Mouse (Mus musculus): Measurements from ENCODE around the gene Lhpp. TPM values are rescaled to one million over a fixed set of nuclear protein-coding genes. Genes with fewer than 3 reads are reported as not detected.

The Lhpp gene
- total RNA-seq, 2 experiments from 2014 or later = 16.5 to 18.3 TPM

DNA sequence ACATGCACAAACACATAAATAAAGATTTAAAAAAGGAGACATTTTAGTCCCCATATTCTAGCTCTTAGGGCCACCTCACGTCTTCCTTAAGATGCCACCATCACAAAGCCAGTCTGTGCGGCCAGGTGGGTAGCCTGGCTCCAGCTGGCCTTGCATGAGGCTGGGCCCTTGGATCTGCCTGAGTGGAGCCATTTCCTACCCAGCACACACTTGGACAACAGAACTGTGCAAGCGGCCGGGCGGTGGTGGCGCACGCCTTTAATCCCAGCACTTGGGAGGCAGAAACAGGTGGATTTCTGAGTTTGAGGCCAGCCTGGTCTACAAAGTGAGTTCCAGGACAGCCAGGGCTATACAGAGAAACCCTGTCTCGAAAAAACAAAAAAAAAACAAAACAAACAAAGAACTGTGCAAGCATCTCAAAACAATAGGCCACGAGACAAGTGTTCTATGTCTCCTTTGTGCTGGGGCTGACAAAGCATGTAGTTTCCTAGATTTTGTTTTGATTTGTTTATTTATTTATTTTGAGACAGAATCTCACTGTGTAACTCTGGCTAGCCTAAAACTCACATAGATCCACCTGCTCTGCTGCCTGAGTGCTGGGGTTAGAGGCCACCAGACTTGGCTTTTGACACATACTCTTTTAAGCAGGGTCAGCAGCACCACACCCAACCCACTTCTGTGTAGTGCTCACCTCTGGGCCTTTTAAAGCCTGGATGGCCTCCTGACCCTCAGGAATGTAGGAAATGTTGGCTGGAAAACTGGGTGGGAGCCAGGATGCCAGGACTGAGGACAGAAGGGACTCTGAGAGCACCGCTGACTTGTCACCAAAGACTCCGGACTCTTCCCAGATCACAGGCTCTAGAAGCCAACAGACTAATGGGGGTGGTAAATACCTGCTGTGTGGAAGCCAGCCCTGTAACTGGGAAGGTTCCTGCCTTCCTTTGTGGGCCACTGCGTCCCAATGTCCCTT, 112.2 kb downstream of the Lhpp start:
- DNase-seq (ENCODE audit: low spot score in 2 of 2) = no peak

DNA sequence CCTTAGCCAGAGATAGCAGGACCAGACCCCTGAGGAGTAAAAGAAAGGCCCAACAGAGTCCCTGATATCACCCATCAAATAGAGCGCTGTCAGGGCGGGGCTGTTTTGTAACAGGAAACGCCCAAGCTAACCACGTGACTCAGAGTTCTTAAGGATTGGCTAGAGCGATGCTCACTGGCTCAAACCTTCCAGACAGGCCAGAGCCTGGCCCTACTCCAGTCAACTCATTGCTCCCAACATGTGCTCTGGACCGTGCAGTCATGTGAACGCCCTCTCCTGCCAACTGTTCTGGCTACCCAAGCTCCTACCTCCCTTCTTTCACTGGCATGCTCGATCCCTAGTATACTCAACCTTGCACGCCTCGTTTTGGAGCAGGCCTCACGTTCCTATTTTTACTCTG, 113.5 kb downstream of the Lhpp start:
- DNase-seq (ENCODE audit: low spot score in 2 of 2) = no peak
- intact Hi-C loops (cut with DNase I) = no loop called here

More for the DNA sequence above, 112.2 kb downstream of the Lhpp start:
- intact Hi-C loops (cut with DNase I) = no loop called here

DNA sequence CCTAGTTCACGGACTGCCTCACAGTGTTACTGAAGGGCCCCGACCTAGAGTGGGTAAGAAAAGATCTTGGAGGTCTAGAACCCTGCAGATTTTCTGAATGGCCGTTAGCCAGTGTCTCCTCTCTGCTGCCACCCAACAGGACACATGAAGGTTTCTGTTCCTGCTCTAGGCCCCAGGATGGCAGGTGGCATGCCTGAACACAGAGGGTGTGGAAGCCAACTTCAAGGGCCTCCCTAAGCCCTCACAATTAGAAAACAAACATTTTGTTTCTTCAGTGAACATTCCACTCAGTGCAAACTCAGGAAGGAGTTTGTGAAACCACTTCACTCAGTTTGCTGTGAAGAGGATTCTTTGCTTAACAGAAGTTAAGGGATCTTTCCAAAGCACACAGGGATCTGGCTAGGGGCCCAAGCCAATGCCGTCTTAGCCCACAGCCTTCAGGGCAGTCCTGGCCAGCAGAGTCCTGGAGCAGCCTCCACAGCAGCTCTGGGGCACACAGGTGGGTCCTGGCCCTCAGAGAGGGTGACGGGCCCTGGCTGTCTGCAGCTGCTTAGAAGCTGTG, 114.1 kb downstream of the Lhpp start:
- intact Hi-C loops (cut with DNase I) = no loop called here
- no peak for DNase-seq (ENCODE audit: low spot score in 2 of 2)

DNA sequence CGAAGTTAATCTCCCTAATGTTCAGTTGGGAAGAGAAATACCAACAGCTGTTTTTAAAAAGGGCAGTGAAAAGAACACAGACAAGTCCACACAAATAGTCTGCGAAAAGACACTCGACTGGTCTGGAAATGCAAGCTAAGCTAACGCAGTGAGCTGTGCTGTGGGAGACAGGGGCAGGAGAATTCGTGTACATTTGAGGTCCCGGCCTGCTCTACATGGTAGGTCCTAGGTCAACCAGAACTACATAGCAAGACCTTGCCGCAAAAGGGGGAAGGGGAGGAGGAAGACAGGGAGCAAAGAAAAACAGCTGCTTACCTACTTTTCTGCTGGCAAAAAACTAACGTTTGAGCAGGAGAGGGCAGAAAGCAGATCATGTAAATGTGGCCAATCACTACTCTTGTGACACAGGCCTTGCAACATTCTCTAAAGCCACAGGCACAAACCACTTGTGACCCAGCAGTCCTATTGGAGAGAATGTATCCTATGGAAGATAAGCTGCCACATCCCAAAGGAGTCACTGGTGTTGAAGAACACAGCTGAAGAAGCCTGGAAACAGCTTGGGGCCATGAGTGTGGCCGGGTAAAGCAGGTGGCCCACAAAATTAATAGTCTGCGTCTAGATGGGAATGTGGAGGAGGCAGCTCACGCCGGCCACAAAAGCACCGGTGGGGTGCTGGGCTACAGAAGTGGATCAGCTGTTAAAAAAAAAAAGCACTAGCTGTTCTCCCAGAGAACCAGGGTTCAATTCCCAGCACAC, 115.8 kb downstream of the Lhpp start:
- intact Hi-C loops (cut with DNase I) = no loop called here
- no peak for DNase-seq (ENCODE audit: low spot score in 2 of 2)

DNA sequence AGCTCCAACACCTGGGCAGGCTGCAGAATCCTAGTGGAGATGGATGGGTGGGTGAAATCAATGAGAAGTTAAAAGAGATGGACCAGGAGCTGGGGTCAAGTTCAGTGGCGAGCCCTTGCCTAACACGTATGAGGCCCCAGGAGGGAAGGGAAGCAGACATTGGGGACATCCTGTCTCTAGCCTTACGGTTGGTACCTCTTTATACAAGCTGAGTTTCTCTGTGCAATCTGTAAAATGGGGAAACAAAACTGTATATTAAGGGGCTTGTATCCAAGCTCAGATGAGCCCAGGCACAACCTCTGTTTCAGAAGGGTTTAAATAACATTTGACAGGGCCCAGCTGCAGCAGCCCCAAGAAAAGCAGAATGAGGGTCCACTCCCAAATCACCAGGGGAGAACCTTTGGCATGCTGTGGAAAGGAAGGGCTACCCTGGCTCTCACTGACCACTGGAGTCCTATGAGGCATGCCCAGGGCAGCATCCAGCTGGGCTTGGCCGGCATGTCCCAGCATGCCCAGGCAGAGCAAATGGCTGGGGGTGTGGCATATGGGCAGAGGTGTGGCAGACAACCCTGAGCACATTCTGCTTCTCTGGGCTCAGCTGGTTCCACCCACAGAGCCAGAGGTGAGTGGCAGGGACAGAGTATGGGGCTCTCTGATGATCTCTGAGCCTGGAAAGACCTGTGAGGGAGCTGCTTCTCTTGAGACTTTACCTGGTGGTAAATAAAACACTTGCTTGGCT, 118.8 kb downstream of the Lhpp start:
- intact Hi-C loops (cut with DNase I) = no loop called here
- no peak for DNase-seq (ENCODE audit: low spot score in 2 of 2)

DNA sequence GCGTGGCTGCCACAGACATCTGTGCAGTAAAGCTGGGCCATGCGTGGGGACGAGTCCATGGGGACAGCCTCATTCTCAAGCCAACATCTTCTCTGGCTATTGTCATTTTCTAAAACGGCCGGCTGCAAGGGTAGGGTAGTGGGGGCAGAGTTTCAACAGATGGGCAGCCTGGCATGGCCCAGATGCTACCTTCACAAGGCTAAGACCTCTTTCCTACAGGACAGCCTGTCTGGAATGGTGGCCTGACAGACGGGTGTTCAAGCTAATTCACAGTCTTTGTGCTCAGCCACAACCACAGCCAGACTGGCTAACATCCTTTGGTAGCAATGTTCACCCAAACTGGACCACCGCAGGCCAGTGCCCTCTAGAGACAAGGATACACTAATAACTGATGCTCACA, 120.1 kb downstream of the Lhpp start:
- intact Hi-C loops (cut with DNase I) = loop anchor here (5.0 kb wide), 2 partner anchors 73 to 82 kb away; partner anchors contain the start of gene Fam53b
- no peak for DNase-seq (ENCODE audit: low spot score in 2 of 2)

DNA sequence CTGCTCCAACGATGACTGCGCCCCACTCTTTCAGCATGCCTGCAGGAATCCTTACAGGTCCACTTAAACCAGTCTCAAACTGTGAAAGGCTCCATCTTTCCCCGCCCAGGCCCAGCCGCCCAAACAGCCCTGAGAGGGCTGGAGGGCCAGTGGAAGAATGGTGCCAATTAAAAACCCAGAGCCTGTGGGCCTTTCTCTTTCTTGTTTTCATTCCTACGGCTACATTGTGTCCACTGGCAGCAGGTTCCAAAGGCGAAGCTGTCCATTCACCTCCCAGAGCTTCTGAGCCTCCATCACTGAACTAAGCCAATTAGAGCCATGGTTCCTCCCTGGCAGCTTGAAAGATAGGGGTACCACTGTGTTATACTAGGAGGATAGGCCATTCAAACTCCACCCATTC, 121.1 kb downstream of the Lhpp start:
- intact Hi-C loops (cut with DNase I) = loop anchor here (5.0 kb wide), 2 partner anchors 74 to 81 kb away; partner anchors contain the start of gene Fam53b
- no peak for DNase-seq (ENCODE audit: low spot score in 2 of 2)

DNA sequence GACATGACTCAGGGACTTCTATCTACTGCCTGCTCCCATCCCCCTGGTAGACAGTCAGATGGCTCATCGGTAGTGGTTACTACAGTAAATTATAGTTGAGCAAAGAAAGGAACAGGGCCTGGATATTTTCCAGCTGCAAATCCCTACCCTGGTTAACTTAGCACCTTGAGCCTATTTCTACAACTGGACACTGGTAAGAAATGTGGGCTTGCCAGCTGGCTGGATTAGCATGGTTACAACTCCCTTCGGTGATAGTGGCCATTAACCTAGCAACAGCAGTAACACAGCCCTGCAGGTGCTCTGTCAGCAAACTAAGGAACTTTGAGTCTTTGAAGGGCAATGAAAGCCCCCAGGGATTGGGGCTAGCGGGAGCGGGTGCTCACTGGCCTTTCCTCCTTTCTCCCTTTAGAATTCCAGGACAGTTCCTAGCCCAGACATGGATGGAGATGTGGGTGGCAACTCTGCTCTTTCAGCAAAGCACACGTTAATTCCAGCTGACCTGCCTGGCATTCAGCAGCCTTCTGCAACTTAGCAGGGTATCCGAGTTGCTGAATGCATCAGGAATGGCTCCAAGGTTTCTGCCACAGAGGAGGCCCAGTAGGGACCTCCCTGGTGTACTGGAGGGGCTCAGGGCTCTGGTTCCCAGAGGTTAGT, 121.8 kb downstream of the Lhpp start:
- DNase-seq (ENCODE audit: low spot score in 2 of 2) = no peak
- intact Hi-C loops (cut with DNase I) = loop anchor here (5.0 kb wide), 2 partner anchors 75 to 80 kb away; partner anchors contain the start of gene Fam53b

DNA sequence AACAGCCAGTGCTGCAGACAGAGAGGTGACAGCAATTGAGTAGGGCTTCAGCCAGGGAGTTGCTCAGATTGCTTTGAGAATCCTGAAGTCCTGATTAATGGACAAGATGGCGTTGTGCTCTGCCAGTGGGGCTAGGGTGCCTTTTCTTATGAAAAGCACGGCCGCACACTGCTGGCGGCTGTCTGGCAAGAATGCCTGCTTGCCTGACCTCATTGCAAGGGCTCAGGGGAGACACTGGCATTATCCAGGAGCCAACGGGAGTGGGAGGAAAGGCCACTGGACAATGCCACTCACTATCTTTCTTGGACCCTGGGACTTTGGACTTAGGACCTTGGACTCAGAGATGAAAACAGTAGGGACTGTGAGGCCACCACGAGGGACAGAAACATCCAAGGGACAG, 123.1 kb downstream of the Lhpp start:
- DNase-seq (ENCODE audit: low spot score in 2 of 2) = no peak
- intact Hi-C loops (cut with DNase I) = loop anchor here (5.0 kb wide), 2 partner anchors 76 to 79 kb away; partner anchors contain the start of gene Fam53b

DNA sequence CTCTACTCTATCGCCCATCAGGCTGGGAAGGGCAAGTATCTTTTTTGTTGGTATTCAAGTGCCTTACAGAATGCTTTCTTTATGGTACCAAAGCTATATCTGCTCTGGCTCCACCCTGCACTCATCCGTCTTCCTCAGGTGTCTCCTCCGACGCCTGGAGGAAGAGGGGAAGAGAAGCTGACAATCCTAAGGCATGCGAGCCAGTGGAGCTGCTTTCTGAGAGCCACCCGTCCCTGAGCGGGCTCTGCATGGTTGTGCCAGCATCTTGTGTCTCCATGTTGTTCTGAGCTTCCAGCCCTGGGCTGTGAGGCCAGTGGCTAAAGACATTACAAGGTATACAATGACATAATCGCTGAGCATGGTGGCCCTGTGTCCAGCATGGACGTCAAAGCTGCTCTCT, 123.8 kb downstream of the Lhpp start:
- no peak for DNase-seq (ENCODE audit: low spot score in 2 of 2)
- intact Hi-C loops (cut with DNase I) = loop anchor here (5.0 kb wide), 2 partner anchors 77 to 78 kb away; partner anchors contain the start of gene Fam53b

DNA sequence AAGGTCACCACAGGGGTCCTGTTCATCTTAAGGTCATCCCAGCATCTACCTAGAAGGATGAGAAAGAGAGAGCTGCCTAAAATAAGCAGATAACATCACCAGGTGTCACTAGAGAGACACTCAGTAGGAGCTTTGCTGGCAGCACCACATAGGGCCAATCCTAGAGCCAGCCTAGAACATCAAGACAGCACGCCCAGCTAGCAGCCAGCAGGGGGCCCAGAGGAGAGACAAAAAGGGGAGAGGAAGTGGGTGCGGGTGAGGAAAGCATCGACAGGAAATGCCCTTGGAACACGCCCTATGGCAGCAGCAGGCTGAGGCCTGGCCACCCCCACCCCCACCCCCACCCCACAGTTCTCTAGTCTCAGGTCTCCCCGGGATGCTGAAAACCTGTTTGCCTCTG, 124.7 kb downstream of the Lhpp start:
- DNase-seq (ENCODE audit: low spot score in 2 of 2) = no peak
- intact Hi-C loops (cut with DNase I) = no loop called here

DNA sequence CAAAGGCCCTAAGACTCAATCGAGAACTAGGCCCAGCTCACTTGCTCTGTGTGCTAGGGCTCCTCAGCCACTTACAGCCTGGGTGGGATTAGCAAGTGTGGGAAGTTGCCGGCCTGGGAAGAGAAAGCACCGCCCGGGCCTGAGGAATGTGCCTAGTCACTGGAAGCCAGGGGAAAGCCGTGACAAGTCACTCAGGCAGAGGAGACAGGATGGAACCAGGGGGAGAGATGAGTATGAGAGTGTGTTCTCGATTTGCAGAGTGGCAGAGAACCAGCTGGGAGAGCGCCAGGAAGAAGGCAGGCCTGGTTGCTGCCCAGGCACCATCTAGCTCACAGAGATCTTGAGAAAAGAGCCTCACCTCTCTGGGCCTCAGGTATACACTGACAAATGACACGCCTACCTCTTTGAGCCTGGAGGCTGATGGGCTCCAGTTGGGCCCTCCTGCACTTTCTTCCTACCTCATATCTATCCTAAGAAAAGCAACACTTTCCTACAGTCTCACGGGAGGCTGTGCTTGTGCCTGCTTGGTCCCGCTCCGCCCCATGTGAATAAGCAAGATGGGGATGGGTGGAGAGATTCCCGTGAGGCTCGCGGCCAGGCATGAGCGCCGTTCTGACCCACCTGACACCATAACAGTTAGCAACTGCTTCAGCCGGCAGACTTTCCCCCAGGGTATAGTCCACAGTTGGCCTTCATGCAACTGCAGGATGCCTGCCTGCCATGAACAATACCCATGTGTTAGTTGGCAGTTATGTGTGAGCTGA, 125.8 kb downstream of the Lhpp start:
- peak; percentile 52 to 70 for DNase-seq (ENCODE audit: low spot score in 2 of 2)
- intact Hi-C loops (cut with DNase I) = no loop called here

DNA sequence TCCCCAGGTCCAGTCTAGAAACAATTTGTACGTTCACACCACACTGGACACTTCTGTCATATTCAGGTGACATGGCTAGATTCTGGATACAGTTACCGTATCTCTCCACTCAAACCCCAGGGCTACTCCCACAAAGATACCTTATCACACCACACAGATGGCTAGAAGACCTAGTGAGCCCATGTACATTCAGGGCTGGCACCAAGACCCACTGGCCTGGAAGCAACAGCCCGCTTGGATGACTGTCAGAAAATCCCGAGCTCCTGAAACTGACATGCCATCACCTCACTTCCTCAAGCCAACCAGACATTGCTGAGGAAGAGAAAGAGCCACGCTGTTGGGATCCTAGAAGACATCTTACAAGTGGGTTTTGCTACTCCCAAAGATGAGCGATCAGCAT, 128.4 kb downstream of the Lhpp start:
- DNase-seq (ENCODE audit: low spot score in 2 of 2) = no peak
- intact Hi-C loops (cut with DNase I) = no loop called here

DNA sequence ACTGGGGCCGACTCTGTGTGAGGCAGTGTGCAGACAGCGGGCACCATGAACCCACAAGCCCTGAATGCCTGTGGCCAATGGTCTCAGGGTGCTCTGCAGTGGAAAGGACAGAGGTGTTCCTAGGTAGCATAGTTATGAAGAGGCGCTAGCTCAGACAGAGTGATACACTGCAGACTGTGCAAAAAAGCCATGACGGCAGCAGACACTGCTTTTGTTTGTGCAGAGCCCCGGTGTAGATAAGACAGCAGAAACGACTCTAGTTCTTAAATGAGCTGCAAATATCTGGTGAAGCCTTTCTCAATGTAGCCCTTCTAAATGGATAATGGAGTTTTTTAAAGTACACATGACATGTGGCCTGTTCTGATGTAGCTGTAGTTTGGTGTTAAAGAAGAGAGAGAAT, 129.4 kb downstream of the Lhpp start:
- intact Hi-C loops (cut with DNase I) = no loop called here
- DNase-seq (ENCODE audit: low spot score in 2 of 2) = no peak

DNA sequence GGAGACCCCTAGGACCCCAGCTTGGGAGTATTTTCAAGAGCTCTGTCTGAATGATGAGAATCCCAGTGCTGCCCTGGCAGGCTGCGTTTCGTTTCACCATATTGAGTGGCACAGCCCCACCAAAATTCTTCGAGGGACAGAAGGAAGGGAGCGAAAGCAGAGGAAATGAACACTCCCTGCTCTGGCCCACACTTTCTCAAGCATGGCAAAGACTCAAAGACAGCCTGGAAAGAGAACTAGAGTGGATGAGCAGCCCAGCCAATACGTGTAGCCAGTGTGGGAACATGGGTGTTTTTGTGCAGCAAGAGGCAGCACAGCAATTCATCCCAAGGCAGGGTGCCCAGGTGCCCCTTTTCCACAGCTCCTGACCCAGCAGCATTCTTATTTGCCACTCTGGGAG, 132.5 kb downstream of the Lhpp start:
- intact Hi-C loops (cut with DNase I) = no loop called here
- no peak for DNase-seq (ENCODE audit: low spot score in 2 of 2)

DNA sequence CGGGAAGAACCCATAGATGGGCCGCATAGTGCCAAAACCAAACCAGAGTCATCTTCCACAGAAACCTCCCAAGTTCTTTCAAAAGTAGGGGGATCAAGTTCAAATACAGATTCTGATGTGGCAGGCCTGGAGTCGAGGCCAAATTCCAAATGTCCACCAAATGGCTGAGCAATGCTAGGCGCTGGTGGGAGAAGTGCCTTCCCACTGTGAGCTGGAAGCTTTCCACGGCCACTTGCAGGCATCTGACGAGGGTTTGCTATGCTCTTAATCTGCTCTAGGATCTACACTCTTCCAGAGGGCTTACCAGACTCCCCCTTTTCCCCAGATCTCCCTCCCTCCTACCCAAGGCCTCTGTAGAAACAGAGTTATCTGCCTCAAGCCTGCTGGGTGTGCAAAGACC, 136.7 kb downstream of the Lhpp start:
- no peak for DNase-seq (ENCODE audit: low spot score in 2 of 2)
- intact Hi-C loops (cut with DNase I) = no loop called here

DNA sequence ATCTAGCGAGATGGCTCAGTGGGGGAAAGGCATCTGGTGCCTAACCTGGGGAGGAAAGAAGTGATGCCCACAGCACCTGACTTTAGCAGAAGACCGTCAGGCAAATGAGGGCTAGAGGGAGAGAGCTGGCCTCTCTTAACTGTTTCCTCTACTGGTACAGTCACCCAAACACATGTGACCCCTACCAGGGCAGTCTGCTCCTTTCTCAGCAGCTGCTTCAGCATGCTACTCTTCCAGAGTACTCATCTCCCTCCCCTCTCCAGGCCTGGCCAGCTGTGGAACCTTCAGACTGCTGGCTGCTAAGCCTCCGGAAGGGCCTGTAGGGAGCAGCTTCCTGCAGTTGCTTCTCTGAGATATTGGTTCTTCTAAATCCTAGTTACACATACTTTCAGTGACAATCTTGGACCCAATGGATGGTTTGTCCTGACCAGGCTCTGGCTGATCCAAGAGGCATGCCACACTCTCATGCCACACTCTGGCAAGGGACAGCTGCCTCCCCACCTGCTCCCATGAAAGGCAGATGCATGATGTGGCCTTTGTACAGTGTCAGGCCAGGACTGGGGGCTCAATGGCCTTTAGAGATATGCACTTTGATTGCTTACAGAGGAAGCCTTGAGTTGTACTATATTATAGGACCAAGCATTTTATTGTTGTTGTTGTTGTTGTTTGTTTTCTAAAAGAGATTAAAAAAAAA, 137.8 kb downstream of the Lhpp start:
- intact Hi-C loops (cut with DNase I) = no loop called here
- DNase-seq (ENCODE audit: low spot score in 2 of 2) = no peak

DNA sequence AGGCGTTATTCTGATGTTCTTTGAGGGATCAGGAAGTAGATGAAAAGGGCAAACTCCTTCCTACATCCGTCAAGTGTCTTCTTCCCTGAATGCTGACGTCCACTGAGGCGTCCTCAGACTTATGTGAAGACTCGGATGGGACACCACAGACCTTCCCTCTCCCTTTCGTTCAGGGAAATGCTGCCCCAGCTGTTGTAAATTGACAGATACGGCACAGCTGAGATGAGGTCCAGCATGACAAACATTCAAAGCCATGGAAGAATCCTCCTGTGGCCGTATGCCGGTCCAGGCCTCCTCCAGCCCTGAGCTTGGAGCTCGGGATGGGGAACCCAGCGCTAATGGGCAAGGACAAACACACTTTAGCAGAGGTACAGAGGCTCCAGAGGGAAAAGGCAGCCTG, 139.1 kb downstream of the Lhpp start:
- intact Hi-C loops (cut with DNase I) = no loop called here
- DNase-seq (ENCODE audit: low spot score in 2 of 2) = no peak
